7 mouse cellular contexts compared by ENCODE assay signal in genomic region chr5:25760410-25760832, GRCm38 (mm10). TPM values are rescaled to one million over a fixed set of nuclear protein-coding genes. Genes with fewer than 3 reads are reported as not detected.
DNase-seq lines count a peak whose midpoint lies in the region; ATAC-seq lines count a peak whose summit lies in the region.

No protein-coding gene starts in this region.

- H3K9ac ChIP-seq in hindbrain, embryonic 13.5 days, result peak overlapping the region; percentile 87
- H3K9ac ChIP-seq in liver, embryonic 16.5 days (ENCODE audit: low read depth, low read length), result no peak overlapping the region

- no peak for ATAC-seq in hindbrain, embryonic 13.5 days (ENCODE audit: low FRiP score)
- no peak for ATAC-seq in liver, embryonic 16.5 days (ENCODE audit: low read depth)

- H3K27me3 ChIP-seq in hindbrain, embryonic 13.5 days, result no peaks in the 10 kb centered on the region
- peaks cover 5% of the 10 kb centered on the region for H3K27me3 ChIP-seq in liver, embryonic 16.5 days (ENCODE audit: control insufficient read depth, insufficient read depth, low read depth, low read length)

- no peaks in the 10 kb centered on the region for H3K36me3 ChIP-seq in hindbrain, embryonic 13.5 days
- no peaks in the 10 kb centered on the region for H3K36me3 ChIP-seq in liver, embryonic 16.5 days (ENCODE audit: control insufficient read depth, insufficient read depth)

- WGBS in hindbrain, embryonic 13.5 days, result 3% methylated on average over 10 of the region's 10 CpGs
- 5% methylated on average over 10 of the region's 10 CpGs for WGBS in liver, embryonic 16.5 days (ENCODE audit: insufficient replicate concordance)

- H3K4me2 ChIP-seq in hindbrain, embryonic 13.5 days, result peak overlapping the region; percentile 82
- peak overlapping the region; percentile 80 for H3K4me2 ChIP-seq in liver, embryonic 16.5 days (ENCODE audit: low read depth, low read length)

- peak; percentile 11 for DNase-seq in urinary bladder, postnatal 25 days (ENCODE audit: low spot score)
- no peak for DNase-seq in urinary bladder, postnatal 10 days (ENCODE audit: low spot score)
- DNase-seq in cerebellum, adult 9-11 months, result peak; percentile 65
- peak; percentile 51 for DNase-seq in right cerebral cortex, adult 18-20 months
- no peak for DNase-seq in gastrocnemius, postnatal 36 days

- H3K4me3 ChIP-seq in hindbrain, embryonic 13.5 days, result peak overlapping the region; percentile 81
- peak overlapping the region; percentile 63 for H3K4me3 ChIP-seq in liver, embryonic 16.5 days (ENCODE audit: low read depth, low read length)

- no peak overlapping the region for H3K27ac ChIP-seq in hindbrain, embryonic 13.5 days
- no peak overlapping the region for H3K27ac ChIP-seq in liver, embryonic 16.5 days (ENCODE audit: low read length)

- intact Hi-C loops in gastrocnemius, postnatal 36 days (cut with DNase I), result no loop called here

- peaks cover 14% of the 10 kb centered on the region for H3K4me1 ChIP-seq in hindbrain, embryonic 13.5 days (replicated peaks)
- H3K4me1 ChIP-seq in liver, embryonic 16.5 days (ENCODE audit: control insufficient read depth, low read depth, low read length), result no peaks in the 10 kb centered on the region; the same call in 1 of the 2 replicates

- H3K9me3 ChIP-seq in hindbrain, embryonic 13.5 days, result no peaks in the 10 kb centered on the region
- no peaks in the 10 kb centered on the region for H3K9me3 ChIP-seq in liver, embryonic 16.5 days (replicated peaks; ENCODE audit: control insufficient read depth, low read length)

RNA-seq across cellular contexts. Expression of gene Actr3b, which starts 0.6 kb away (rescaled TPM):
- 19.9 and 21.0 TPM in 2 replicates for polyA plus RNA-seq in hindbrain, embryonic 13.5 days (2015; fragmentation: Nextera tagmentation; extraction: Ambion mirVana)
- polyA plus RNA-seq in liver, embryonic 16.5 days (2015; fragmentation: Nextera tagmentation; extraction: Ambion mirVana), result 0.26 and 0.66 TPM in 2 replicates
- 1 to 10 TPM; 1.7 to 6.6 TPM for total RNA-seq in gastrocnemius, postnatal 36 days (2021)

RNA-seq across cellular contexts. Expression of gene Xrcc2, which starts 54.8 kb away (rescaled TPM):
- polyA plus RNA-seq in hindbrain, embryonic 13.5 days (2015; fragmentation: Nextera tagmentation; extraction: Ambion mirVana), result 3.5 and 5.0 TPM in 2 replicates
- polyA plus RNA-seq in liver, embryonic 16.5 days (2015; fragmentation: Nextera tagmentation; extraction: Ambion mirVana), result 2.7 and 3.0 TPM in 2 replicates
- total RNA-seq in gastrocnemius, postnatal 36 days (2021), result 1 to 10 TPM; 2.5 to 2.9 TPM

Comparison
In these comparisons a context has a peak if more than half of its experiments do, and no peak if none do; other contexts are left out.
1. DNase-seq: peak in urinary bladder, postnatal 25 days (single experiment), cerebellum, adult 9-11 months (single experiment) and right cerebral cortex, adult 18-20 months (single experiment); none in urinary bladder, postnatal 10 days (single experiment) and gastrocnemius, postnatal 36 days (0 of 2).
2. RNA of gene Actr3b, which starts 0.6 kb away (polyA plus RNA-seq): 19.9 to 21.0 TPM in hindbrain, embryonic 13.5 days; 0.26 to 0.66 TPM in liver, embryonic 16.5 days; every median in the first group is over 10 times any median in the second.